Mouse (Mus musculus): Measurements from ENCODE around the gene Thpo.

DNA sequence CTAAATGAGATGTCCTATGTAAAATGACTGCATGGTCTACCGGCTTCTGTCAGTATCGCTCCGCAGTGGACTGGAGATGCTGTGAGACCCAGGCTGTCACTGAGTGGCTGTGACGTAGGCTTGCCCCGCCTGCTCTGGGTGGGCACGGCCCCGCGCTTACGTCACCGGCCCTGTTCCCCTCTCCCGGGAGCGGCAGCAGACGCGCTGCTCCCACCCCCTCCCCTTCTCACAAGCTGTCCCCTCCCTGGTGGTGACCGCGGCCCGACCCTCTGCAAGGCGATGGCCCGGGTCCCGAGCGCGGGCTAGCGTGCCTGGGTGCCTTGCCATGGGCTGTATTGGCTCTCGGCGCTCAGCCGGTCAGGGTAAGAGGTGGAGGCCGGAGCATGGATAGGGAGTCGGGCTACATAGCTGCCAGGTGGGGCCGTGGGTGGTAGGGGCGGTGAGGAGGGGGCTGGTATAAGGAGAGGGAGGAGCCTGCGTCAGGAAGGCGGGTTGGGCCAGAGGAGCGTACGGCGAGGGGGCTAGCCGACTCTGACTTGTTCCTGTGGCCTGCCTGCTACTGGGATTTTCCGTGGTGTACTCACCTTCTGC is 41.1 kb downstream of the Thpo start, which contains the start of gene Fam131a:
- TF ChIP-seq ZNF384 (IDR thresholded peaks at IDR 0.05; ENCODE audit: low read depth, low read length): no peak
- TF ChIP-seq MAFK (IDR thresholded peaks at IDR 0.05; ENCODE audit: insufficient read depth, low read depth, low read length): no peak
- no peak for TF ChIP-seq ZC3H11A (IDR thresholded peaks at IDR 0.05; ENCODE audit: borderline replicate concordance, low read depth, low read length)
